Mouse (Mus musculus): ENCODE data around the gene Klhl10. TPM values are rescaled to one million over a fixed set of nuclear protein-coding genes. Genes with fewer than 3 reads are reported as not detected.

Klhl10 gene
- polyA plus RNA-seq, 1 experiment: not detected

DNA sequence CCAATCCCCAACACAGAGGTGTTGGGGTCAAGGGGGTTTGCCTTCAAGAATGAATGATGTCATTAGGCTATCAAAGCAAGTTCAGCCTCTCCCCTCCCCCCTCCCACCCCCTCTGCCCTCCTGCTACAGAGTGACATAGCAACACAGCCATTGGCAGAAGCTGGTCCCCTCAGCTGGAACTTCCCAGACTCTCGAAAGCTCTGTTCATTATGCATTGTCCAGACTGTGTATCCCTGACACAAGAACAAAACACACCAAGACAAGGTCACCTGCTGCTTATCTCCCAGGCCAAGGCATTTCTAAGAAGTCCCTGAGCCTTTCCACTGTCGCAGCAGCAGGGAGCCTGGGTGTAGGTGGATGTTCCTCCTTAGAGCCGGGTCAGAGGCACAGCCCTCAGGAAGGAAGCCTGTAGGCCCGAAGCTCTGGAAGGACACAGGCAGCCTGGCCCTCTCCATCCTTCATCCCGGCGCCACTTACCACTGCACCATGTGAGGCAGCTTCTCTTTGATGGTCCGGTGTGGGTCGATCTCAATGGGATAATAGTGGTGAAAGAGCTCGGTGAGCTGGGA is 6.0 kb upstream of the Klhl10 start:
- H3K4me1 ChIP-seq (ENCODE audit: control insufficient read depth, insufficient read depth, low read length): peaks cover 3% of the 10 kb centered on the region; the same call in 1 of the 2 replicates
- H3K4me3 ChIP-seq (ENCODE audit: insufficient read depth, low read depth, low read length): no peak overlapping the region
- 76% methylated on average over 9 of the region's 9 CpGs for WGBS
- H3K27ac ChIP-seq (ENCODE audit: insufficient read depth, low read depth, low read length): no peak overlapping the region
- TF ChIP-seq POLR2A (IDR thresholded peaks at IDR 0.05; ENCODE audit: insufficient read depth, low read depth, low read length) (no peak), CTCF (IDR thresholded peaks at IDR 0.05; ENCODE audit: insufficient read depth, low read depth, low read length) (no peak)

DNA sequence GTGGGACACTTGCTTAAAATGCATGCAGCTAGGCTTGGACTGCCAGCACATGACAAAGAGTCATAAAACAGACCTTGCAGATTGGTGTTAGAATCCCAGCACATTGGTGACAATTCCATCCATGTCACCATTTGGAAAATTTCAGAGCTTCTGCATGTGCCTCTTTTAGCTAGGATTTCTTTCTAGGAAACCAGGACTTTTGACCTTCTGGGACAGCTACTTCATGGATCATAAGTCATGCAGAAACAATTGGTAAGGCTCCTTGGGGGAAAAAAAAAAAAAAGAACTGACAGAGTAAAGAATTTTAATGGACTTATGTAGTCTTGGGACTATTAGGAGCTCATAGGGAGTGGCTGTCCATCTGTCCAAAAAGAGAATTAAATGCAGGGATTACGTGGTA is 3.8 kb upstream of the Klhl10 start:
- peaks cover 5% of the 10 kb centered on the region for H3K4me1 ChIP-seq (ENCODE audit: control insufficient read depth, insufficient read depth, low read length)
- H3K27ac ChIP-seq (ENCODE audit: insufficient read depth, low read depth, low read length): no peak overlapping the region
- TF ChIP-seq CTCF (IDR thresholded peaks at IDR 0.05; ENCODE audit: insufficient read depth, low read depth, low read length): no peak
- H3K4me3 ChIP-seq (ENCODE audit: insufficient read depth, low read depth, low read length): no peak overlapping the region
- 91% methylated on average over 1 of the region's 1 CpGs for WGBS

DNA sequence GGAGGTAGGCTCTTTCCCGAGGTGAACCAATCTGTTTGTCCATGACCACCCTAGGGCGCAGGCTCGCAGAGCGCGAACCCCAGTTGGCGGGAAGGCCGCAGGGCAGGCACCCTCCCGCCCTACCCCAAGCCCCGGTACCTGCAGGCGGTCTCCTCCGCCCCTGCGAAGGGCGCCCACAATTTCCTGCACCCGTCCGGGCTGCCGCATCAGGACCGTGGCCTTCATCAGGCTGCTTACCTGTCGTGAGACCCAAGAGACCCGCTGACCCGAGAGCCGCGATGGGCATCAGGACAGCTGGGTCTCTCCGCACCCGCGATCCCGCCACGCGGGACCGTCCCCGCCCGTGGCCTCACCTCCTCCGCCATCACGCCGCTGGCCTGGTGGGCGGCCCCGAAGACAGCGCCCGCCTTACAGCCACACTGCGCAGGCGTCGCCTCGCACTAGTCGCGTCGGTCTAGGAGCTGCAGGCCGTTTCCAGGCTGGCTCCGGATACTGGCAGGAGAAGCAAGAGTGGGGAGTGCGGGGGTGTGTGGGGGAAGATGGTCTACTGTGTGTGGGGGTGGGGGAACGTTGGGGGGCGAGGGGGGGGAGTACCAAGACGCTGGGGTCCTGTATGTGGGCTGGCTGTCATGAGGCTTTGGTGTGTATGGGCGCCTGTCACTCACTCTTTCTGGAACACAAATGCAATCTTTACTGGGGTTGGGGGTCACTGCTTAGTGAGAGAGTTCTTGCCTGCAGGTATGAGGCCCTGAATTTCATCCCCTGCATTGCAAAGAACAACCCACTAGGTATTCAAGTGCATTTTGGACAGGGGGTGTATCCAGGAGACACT is 810 bp upstream of the Klhl10 start:
- WGBS: under 1% methylated on average over 52 of the region's 52 CpGs

DNA sequence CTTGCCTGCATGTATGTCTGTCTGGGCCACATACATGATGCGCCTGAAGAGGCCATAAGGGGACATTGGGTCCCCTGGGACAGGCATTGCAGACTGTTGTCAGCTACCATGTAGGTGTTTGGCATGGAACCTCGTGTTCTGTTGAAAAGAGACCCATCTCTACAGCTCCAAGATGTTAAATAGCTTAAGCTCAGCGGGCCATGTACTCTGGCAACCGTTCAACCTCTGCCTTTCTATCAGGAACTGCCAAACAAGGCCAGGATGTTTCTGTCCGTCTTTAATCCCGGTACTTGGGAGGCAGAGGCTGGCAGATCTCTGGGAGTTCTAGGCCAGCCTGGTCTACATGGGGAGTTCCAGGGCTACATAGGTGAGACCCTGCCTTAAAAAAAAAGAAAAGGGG is 908 bp downstream of the Klhl10 start:
- Histone ChIP-seq H3K4me1 (ENCODE audit: control insufficient read depth, insufficient read depth, low read length) (peaks cover 5% of the 10 kb centered on the region), H3K27ac (ENCODE audit: insufficient read depth, low read depth, low read length) (no peak overlapping the region), H3K4me3 (ENCODE audit: insufficient read depth, low read depth, low read length) (no peak overlapping the region)
- 69% methylated on average over 6 of the region's 6 CpGs for WGBS
- TF ChIP-seq POLR2A (IDR thresholded peaks at IDR 0.05; ENCODE audit: insufficient read depth, low read depth, low read length) (no peak), CTCF (IDR thresholded peaks at IDR 0.05; ENCODE audit: insufficient read depth, low read depth, low read length) (no peak)

More for the DNA sequence above, 810 bp upstream of the Klhl10 start:
- peak overlapping the region; percentile 93 for H3K4me3 ChIP-seq (ENCODE audit: insufficient read depth, low read depth, low read length)
- H3K27ac ChIP-seq (ENCODE audit: insufficient read depth, low read depth, low read length): peak overlapping the region; percentile 56; the same call in 1 of the 2 replicates
- peaks cover 5% of the 10 kb centered on the region for H3K4me1 ChIP-seq (ENCODE audit: control insufficient read depth, insufficient read depth, low read length)
- TF ChIP-seq POLR2A (IDR thresholded peaks at IDR 0.05; ENCODE audit: insufficient read depth, low read depth, low read length): peak; percentile 79
- no peak for TF ChIP-seq CTCF (IDR thresholded peaks at IDR 0.05; ENCODE audit: insufficient read depth, low read depth, low read length)

DNA sequence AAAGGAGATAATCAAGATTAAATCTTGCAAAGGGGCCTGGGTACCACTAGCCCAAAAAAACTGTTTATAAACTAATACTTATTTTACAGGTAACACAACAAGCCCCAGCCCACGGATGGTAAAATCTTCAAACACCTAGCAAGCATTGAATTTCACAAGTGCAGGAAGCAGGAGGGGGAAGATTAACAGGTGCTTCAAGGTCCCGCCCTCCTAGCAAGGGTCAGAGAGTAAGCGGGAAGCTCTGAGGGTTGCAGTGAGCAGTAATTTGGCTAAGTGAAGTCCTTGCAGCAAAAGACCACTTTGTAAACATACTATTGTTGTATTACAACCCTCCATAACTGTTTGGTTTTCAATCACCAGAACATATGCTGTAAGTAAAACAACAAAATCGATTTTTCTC is 15.5 kb downstream of the Klhl10 start:
- WGBS: 84% methylated on average over 4 of the region's 4 CpGs
- Histone ChIP-seq H3K4me3 (ENCODE audit: insufficient read depth, low read depth, low read length) (no peak overlapping the region), H3K4me1 (ENCODE audit: control insufficient read depth, insufficient read depth, low read length) (no peaks in the 10 kb centered on the region), H3K27ac (ENCODE audit: insufficient read depth, low read depth, low read length) (no peak overlapping the region)
- TF ChIP-seq CTCF (IDR thresholded peaks at IDR 0.05; ENCODE audit: insufficient read depth, low read depth, low read length) (no peak), POLR2A (IDR thresholded peaks at IDR 0.05; ENCODE audit: insufficient read depth, low read depth, low read length) (no peak)

DNA sequence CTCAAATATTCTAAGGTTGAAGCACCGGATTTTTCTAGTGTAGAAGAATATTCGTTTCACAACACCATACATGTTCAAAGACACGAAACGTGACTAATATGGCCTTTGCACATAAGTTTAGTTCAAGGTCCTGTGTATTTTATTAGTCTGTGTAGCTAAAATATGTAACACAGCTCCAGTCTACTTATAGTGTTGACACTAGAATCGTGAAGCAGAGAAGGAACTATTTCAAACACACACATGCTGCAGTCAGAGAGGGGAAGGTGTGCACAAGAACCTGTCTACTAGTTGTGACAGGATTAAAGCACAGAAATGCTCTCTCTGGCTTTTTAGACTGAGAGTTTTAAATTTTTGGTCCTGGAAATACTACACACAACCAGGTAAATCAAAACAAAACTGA is 16.0 kb downstream of the Klhl10 start:
- H3K27ac ChIP-seq (ENCODE audit: insufficient read depth, low read depth, low read length): no peak overlapping the region
- no peak overlapping the region for H3K4me3 ChIP-seq (ENCODE audit: insufficient read depth, low read depth, low read length)
- H3K4me1 ChIP-seq (ENCODE audit: control insufficient read depth, insufficient read depth, low read length): peaks cover 1% of the 10 kb centered on the region; the same call in 1 of the 2 replicates
- 82% methylated on average over 5 of the region's 5 CpGs for WGBS
- no peak for TF ChIP-seq POLR2A (IDR thresholded peaks at IDR 0.05; ENCODE audit: insufficient read depth, low read depth, low read length)
- TF ChIP-seq CTCF (IDR thresholded peaks at IDR 0.05; ENCODE audit: insufficient read depth, low read depth, low read length): no peak

DNA sequence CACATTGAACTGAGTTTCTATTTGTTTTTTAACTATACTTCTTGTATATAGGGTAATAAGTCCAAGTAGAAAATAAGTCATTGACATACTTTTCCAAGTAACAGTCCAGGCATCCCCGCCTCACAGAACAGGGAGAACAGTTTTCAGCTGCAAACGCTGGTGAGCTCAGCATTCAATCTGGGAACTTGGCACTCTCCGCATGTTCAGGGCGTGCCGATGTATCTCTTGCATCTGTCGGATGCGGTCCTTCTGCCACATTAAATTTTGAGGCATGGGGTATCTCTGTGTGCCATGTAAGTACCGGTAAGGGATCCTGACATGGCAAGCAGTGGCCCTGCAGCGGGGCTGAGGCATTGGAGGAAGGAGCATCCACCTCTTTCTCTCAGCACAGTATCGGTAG is 21.0 kb downstream of the Klhl10 start:
- Histone ChIP-seq H3K4me1 (ENCODE audit: control insufficient read depth, insufficient read depth, low read length) (peaks cover 3% of the 10 kb centered on the region; the same call in 1 of the 2 replicates), H3K27ac (ENCODE audit: insufficient read depth, low read depth, low read length) (no peak overlapping the region), H3K4me3 (ENCODE audit: insufficient read depth, low read depth, low read length) (no peak overlapping the region)
- TF ChIP-seq CTCF (IDR thresholded peaks at IDR 0.05; ENCODE audit: insufficient read depth, low read depth, low read length): no peak
- TF ChIP-seq POLR2A (IDR thresholded peaks at IDR 0.05; ENCODE audit: insufficient read depth, low read depth, low read length): no peak
- WGBS: 71% methylated on average over 10 of the region's 10 CpGs

DNA sequence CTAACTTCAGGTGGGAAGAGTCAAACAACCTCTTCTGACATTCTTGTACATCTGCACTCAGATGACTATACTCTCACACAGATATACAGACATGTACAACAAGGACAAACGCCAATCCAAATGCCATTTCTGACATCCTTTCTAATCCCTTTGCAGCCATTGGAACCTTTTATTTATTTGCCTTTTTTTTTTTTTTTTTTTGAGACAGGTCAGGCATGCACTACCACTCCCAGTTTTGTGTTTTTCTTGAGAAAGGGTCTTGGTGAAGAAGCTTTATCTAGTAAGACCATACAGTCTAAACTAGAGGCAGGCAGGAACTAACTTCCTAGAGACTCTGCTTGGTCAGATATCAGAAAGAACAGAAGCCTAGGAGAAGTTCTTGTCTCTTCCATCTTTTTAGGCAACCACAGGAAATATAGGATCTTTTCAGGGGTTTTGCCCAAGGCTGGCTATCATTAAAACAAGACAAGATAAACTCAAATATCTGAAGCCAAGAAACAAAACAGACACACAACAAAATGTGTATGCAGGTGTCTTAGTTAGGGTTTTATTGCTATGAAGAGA is 23.6 kb downstream of the Klhl10 start:
- TF ChIP-seq POLR2A (IDR thresholded peaks at IDR 0.05; ENCODE audit: insufficient read depth, low read depth, low read length) (no peak), CTCF (IDR thresholded peaks at IDR 0.05; ENCODE audit: insufficient read depth, low read depth, low read length) (no peak)
- 92% methylated on average over 1 of the region's 1 CpGs for WGBS
- H3K4me1 ChIP-seq (ENCODE audit: control insufficient read depth, insufficient read depth, low read length): peaks cover 3% of the 10 kb centered on the region; the same call in 1 of the 2 replicates
- no peak overlapping the region for H3K27ac ChIP-seq (ENCODE audit: insufficient read depth, low read depth, low read length)
- no peak overlapping the region for H3K4me3 ChIP-seq (ENCODE audit: insufficient read depth, low read depth, low read length)

DNA sequence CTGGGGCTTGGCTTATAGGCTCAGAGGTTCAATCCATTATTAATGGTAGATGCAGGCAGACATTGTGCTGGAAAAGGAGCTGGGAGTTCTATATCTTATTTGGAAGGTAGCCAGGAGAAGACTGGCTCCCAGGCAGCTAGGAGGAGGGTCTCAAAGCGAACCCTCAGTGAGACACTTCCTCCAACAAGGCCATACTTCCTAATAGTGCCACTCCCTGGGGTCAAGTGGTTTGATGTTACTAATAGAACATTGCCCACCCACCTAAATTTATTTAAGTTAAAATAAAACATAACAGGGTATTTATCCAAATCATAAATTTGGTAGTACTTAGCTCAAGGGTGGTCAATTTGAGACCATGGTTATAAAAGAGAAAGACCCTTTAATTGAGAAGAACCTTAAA is 24.1 kb downstream of the Klhl10 start:
- Histone ChIP-seq H3K4me1 (ENCODE audit: control insufficient read depth, insufficient read depth, low read length) (peaks cover 4% of the 10 kb centered on the region; the same call in 1 of the 2 replicates), H3K27ac (ENCODE audit: insufficient read depth, low read depth, low read length) (no peak overlapping the region), H3K4me3 (ENCODE audit: insufficient read depth, low read depth, low read length) (no peak overlapping the region)
- no peak for TF ChIP-seq CTCF (IDR thresholded peaks at IDR 0.05; ENCODE audit: insufficient read depth, low read depth, low read length)
- no peak for TF ChIP-seq POLR2A (IDR thresholded peaks at IDR 0.05; ENCODE audit: insufficient read depth, low read depth, low read length)
- WGBS: 63% methylated on average over 1 of the region's 1 CpGs

Data from olfactory bulb, adult 2 months (tissue).